Mouse (Mus musculus) embryonic facial prominence, embryonic 15.5 days (tissue): Measurements from ENCODE around the gene Dcaf1. TPM values are rescaled to one million over a fixed set of nuclear protein-coding genes. Genes with fewer than 3 reads are reported as not detected.

Source experiments
- ATAC-seq: fragments of 200-750 bp; cut with Nextera tagmentation; 2 replicates; pipeline ENCODE4 v1.8.0; 2017; ENCODE audit warnings: low read depth, moderate TSS enrichment; ENCODE audit not compliant: insufficient number of reproducible peaks, low FRiP score, low TSS enrichment
- H3K27ac ChIP-seq: fragments of 300-500 bp; sonication (generic); replicated peaks from 2 replicates; pipeline ENCODE4 v1.5.1; 2015; ENCODE audit warnings: mild to moderate bottlenecking, inconsistent platforms
- H3K27me3 ChIP-seq: fragments of 300-500 bp; sonication (generic); 2 replicates; pipeline ENCODE4 v1.6.1; 2015; ENCODE audit warnings: inconsistent platforms
- H3K36me3 ChIP-seq: fragments of 300-500 bp; sonication (generic); 2 replicates; pipeline ENCODE4 v1.6.1; 2015; ENCODE audit warnings: mild to moderate bottlenecking, inconsistent platforms
- H3K4me1 ChIP-seq: fragments of 300-500 bp; sonication (generic); 2 replicates; pipeline ENCODE4 v1.6.1; 2015; ENCODE audit warnings: inconsistent platforms
- H3K4me2 ChIP-seq: fragments of 300-500 bp; sonication (generic); replicated peaks from 2 replicates; pipeline ENCODE4 v1.6.1; 2015; ENCODE audit warnings: mild to moderate bottlenecking, inconsistent platforms
- H3K4me3 ChIP-seq: fragments of 300-500 bp; sonication (generic); replicated peaks from 2 replicates; pipeline ENCODE4 v1.5.1; 2015; ENCODE audit warnings: mild to moderate bottlenecking, inconsistent platforms
- H3K9ac ChIP-seq: fragments of 300-500 bp; sonication (generic); 2 replicates; pipeline ENCODE4 v1.6.1; 2015; ENCODE audit warnings: inconsistent platforms
- H3K9me3 ChIP-seq: fragments of 300-500 bp; sonication (generic); replicated peaks from 2 replicates; pipeline ENCODE4 v1.6.1; 2016; ENCODE audit warnings: inconsistent platforms
- WGBS: fragments of 180-500 bp; shearing (Covaris S2); methylation state at CpG from one replicate; pipeline ENCODE4 v1.1.7; 2015; 5-methylcytosine and 5-hydroxymethylcytosine counted together
- polyA plus RNA-seq: library from polyadenylated mRNA; unstranded; fragments of >200 nt; fragmentation: Nextera tagmentation; extraction: Ambion mirVana; gene quantifications from 2 replicates; pipeline ENCODE4 v1.2.1, GENCODE M21; 2015

Dcaf1 gene
- polyA plus RNA-seq: 18.1 and 22.4 TPM in 2 replicates

- peak within 1 kb of the TSS; percentile 95 for H3K27ac ChIP-seq
- H3K4me3 ChIP-seq: peak within 1 kb of the TSS; percentile 92
- H3K9me3 ChIP-seq: no peaks in the 10 kb centered on the region
- H3K27me3 ChIP-seq: no peaks in the 10 kb centered on the region
- 0 out of 2 replicates have a peak, but pooled peaks cover 3% of the 10 kb centered on the region for H3K4me1 ChIP-seq
- peak; percentile 98 for ATAC-seq
- peak within 1 kb of the TSS; percentile 95 for H3K9ac ChIP-seq
- no peaks in the 10 kb centered on the region for H3K36me3 ChIP-seq
- WGBS: under 1% methylated on average over 55 of the region's 71 CpGs
- peak within 1 kb of the TSS; percentile 60 for H3K4me2 ChIP-seq
These were observed at the start of gene Dcaf1 for GRCm38 (mm10) chr9:106821618-106822380. Dcaf1 (plus strand) TSS chr9:106821874.

DNA sequence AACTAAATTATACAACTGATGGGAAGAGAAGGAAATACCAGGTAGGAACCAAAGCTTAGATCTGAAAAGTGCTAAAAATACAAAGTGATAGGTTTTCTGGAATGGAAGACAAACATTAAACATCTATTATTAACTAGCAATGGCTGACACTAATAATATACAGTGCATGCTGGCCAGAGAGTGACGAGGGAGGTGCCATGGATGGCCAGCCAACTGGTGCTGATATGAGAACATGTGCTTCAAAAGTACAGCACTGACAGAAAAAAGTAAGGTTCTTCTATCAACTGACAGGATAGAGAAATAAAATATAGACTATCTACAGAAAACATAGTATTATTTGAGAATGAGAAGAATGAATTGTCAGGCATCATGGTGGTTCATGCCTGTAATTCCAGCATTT is 45.6 kb upstream of the Dcaf1 start:
- no peak for ATAC-seq
- Histone ChIP-seq H3K9me3 (no peaks in the 10 kb centered on the region), H3K27me3 (no peaks in the 10 kb centered on the region), H3K9ac (no peak overlapping the region), H3K4me2 (no peak overlapping the region), H3K27ac (no peak overlapping the region), H3K4me1 (no peaks in the 10 kb centered on the region), H3K4me3 (no peak overlapping the region), H3K36me3 (no peaks in the 10 kb centered on the region)
- 90% methylated on average over 1 of the region's 1 CpGs for WGBS

DNA sequence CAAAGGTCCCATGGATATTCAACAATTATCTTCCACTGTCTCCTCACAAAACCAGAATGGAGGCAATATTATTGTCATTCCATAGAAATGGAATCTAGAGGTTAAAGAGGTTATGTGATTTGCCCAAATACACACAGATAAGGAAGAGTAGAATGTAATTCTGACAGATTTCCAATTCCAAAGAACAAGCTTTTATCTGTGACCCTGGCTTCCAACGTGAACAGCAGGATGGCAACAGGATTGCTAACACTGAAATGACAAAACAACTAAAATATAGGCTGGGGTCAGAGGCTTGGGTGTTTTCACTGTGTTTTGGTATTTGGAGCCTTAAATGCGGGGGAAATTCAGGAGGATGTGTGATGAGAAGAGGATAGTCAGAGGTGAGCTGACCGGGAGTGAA is 44.3 kb upstream of the Dcaf1 start:
- H3K4me2 ChIP-seq: no peak overlapping the region
- H3K4me3 ChIP-seq: no peak overlapping the region
- H3K4me1 ChIP-seq: no peaks in the 10 kb centered on the region
- H3K9ac ChIP-seq: no peak overlapping the region
- no peak for ATAC-seq
- H3K27ac ChIP-seq: no peak overlapping the region
- 93% methylated on average over 3 of the region's 3 CpGs for WGBS
- no peaks in the 10 kb centered on the region for H3K9me3 ChIP-seq
- no peaks in the 10 kb centered on the region for H3K27me3 ChIP-seq
- no peaks in the 10 kb centered on the region for H3K36me3 ChIP-seq

GRCm38 (mm10) chr9:106778319-106778718 is 43.4 kb upstream of the Dcaf1 start:
- WGBS: 86% methylated on average over 4 of the region's 4 CpGs
- H3K9me3 ChIP-seq: no peaks in the 10 kb centered on the region
- no peak overlapping the region for H3K4me3 ChIP-seq

GRCm38 (mm10) chr9:106780086-106780485 is 41.6 kb upstream of the Dcaf1 start:
- Histone ChIP-seq H3K36me3 (no peaks in the 10 kb centered on the region), H3K9ac (no peak overlapping the region), H3K4me3 (no peak overlapping the region), H3K27ac (no peak overlapping the region), H3K4me2 (no peak overlapping the region), H3K9me3 (no peaks in the 10 kb centered on the region), H3K4me1 (no peaks in the 10 kb centered on the region), H3K27me3 (no peaks in the 10 kb centered on the region)
- ATAC-seq: no peak
- 93% methylated on average over 3 of the region's 3 CpGs for WGBS

More at GRCm38 (mm10) chr9:106778319-106778718, 43.4 kb upstream of the Dcaf1 start:
- no peak for ATAC-seq
- no peaks in the 10 kb centered on the region for H3K36me3 ChIP-seq
- H3K9ac ChIP-seq: no peak overlapping the region
- no peak overlapping the region for H3K4me2 ChIP-seq
- no peak overlapping the region for H3K27ac ChIP-seq
- H3K27me3 ChIP-seq: no peaks in the 10 kb centered on the region
- no peaks in the 10 kb centered on the region for H3K4me1 ChIP-seq

DNA sequence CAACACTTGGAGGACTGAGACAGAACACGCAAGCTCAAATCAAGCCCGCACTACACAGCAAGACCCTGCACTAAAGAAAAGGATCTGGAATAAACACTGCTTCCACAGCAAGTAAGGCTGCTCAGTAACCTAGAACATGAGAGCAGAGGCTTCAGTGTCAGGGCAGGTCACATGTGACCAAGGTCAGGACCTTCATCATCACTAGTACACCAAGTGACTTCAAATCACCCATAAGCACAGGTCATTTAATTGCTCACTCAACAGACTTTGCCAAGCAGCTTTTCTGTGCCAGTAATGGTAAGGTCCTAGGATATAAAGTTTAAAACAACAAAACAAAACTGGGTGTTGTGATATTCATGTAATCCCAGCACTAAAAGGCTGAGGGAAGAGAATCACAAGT is 38.1 kb upstream of the Dcaf1 start:
- H3K4me2 ChIP-seq: no peak overlapping the region
- WGBS: 96% methylated on average over 2 of the region's 2 CpGs
- no peaks in the 10 kb centered on the region for H3K27me3 ChIP-seq
- no peak for ATAC-seq
- H3K4me1 ChIP-seq: peaks cover 6% of the 10 kb centered on the region
- H3K9me3 ChIP-seq: no peaks in the 10 kb centered on the region
- no peak overlapping the region for H3K4me3 ChIP-seq
- H3K36me3 ChIP-seq: no peaks in the 10 kb centered on the region
- H3K27ac ChIP-seq: no peak overlapping the region
- H3K9ac ChIP-seq: no peak overlapping the region

- Histone ChIP-seq H3K36me3 (no peaks in the 10 kb centered on the region), H3K4me2 (no peak overlapping the region), H3K9me3 (no peaks in the 10 kb centered on the region), H3K4me1 (peaks cover 12% of the 10 kb centered on the region), H3K9ac (no peak overlapping the region), H3K27ac (no peak overlapping the region), H3K27me3 (no peaks in the 10 kb centered on the region), H3K4me3 (no peak overlapping the region)
- ATAC-seq: no peak
- WGBS: 86% methylated on average over 3 of the region's 3 CpGs
These were observed 36.5 kb upstream of the Dcaf1 start for GRCm38 (mm10) chr9:106785206-106785605.

GRCm38 (mm10) chr9:106787979-106788811 is 33.5 kb upstream of the Dcaf1 start:
- 8% methylated on average over 23 of the region's 23 CpGs for WGBS
- H3K9ac ChIP-seq: peak overlapping the region; percentile 100
- no peaks in the 10 kb centered on the region for H3K27me3 ChIP-seq
- H3K4me2 ChIP-seq: peak overlapping the region; percentile 81
- H3K4me3 ChIP-seq: peak overlapping the region; percentile 100
- H3K4me1 ChIP-seq: peaks cover 12% of the 10 kb centered on the region
- no peaks in the 10 kb centered on the region for H3K36me3 ChIP-seq
- H3K9me3 ChIP-seq: no peaks in the 10 kb centered on the region
- peak overlapping the region; percentile 91 for H3K27ac ChIP-seq
- no peak for ATAC-seq

- H3K36me3 ChIP-seq: no peaks in the 10 kb centered on the region
- ATAC-seq: peak; percentile 85
These were observed 32.8 kb upstream of the Dcaf1 start, which contains the start of gene Rad54l2 for GRCm38 (mm10) chr9:106788812-106789321. Rad54l2 (minus strand) TSS chr9:106789194.

DNA sequence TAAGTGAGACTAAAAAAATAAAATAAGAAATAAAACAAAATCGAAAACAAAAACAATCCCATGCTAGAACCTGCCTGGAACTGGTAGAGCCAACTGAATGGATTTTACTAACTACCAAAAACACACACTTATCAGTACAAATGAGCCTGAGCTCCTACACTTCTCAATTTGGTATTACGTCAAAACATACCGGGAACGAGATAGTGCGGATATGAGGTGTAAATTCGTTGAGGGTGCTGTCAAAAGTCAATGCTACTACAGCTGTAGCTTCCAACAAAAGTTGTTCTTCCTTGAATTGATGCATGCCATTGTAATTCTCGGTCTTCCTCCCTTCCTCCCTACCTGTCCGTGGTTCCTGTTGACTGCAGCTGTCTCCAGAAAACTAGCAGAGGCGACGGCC is 32.3 kb upstream of the Dcaf1 start:
- no peak for ATAC-seq

More at GRCm38 (mm10) chr9:106788812-106789321, 32.8 kb upstream of the Dcaf1 start, which contains the start of gene Rad54l2:
- H3K9ac ChIP-seq: peak within 1 kb of the TSS; percentile 100
- peak within 1 kb of the TSS; percentile 100 for H3K4me3 ChIP-seq
- H3K4me1 ChIP-seq: peaks cover 12% of the 10 kb centered on the region
- H3K4me2 ChIP-seq: peak within 1 kb of the TSS; percentile 81
- WGBS: under 1% methylated on average over 47 of the region's 49 CpGs
- H3K27me3 ChIP-seq: no peaks in the 10 kb centered on the region
- H3K9me3 ChIP-seq: no peaks in the 10 kb centered on the region
- H3K27ac ChIP-seq: peak within 1 kb of the TSS; percentile 91

GRCm38 (mm10) chr9:106790831-106791230 is 30.8 kb upstream of the Dcaf1 start:
- H3K4me3 ChIP-seq: no peak overlapping the region
- ATAC-seq: no peak
- H3K9ac ChIP-seq: no peak overlapping the region
- H3K27ac ChIP-seq: no peak overlapping the region
- no peaks in the 10 kb centered on the region for H3K27me3 ChIP-seq
- peaks cover 12% of the 10 kb centered on the region for H3K4me1 ChIP-seq
- no peak overlapping the region for H3K4me2 ChIP-seq
- 60% methylated on average over 6 of the region's 6 CpGs for WGBS
- no peaks in the 10 kb centered on the region for H3K9me3 ChIP-seq
- H3K36me3 ChIP-seq: no peaks in the 10 kb centered on the region

More for the DNA sequence above, 32.3 kb upstream of the Dcaf1 start:
- Histone ChIP-seq H3K27me3 (no peaks in the 10 kb centered on the region), H3K27ac (peak overlapping the region; percentile 91; the same call in 1 of the 2 replicates), H3K9ac (peak overlapping the region; percentile 100), H3K4me3 (peak overlapping the region; percentile 100), H3K4me1 (peaks cover 12% of the 10 kb centered on the region), H3K4me2 (peak overlapping the region; percentile 81), H3K36me3 (no peaks in the 10 kb centered on the region), H3K9me3 (no peaks in the 10 kb centered on the region)
- 13% methylated on average over 10 of the region's 10 CpGs for WGBS
